ENCODE assay signal across 18 mouse cellular contexts in the genomic region with DNA sequence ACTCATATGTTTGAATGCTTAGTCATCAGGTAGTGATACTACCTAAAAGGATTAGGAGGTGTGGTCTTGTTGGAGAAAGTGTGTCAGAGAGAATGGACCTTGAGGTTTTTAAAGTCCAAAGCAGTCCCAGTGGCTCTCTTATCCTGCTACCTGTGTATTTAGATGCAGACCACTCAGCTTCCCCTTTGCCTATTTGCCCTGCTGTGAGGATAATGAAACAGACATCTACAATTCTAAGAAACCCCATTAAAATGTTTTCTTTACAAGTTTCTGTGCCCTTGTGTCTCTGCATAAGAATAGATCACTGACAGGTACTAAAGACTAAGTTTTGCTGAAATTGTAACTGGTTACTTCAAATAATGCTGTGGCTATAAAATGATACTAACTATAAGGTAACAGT.
A peak's percentile ranks its signal among the peaks of the same experiment; 100 is the strongest.
DNase-seq lines count a peak whose midpoint lies in the region; TF ChIP-seq lines count a peak whose summit lies in the region.
"Had no signal": no experiment of that assay in that cellular context is flagged by ENCODE, and none has a peak within 500 bp of the region (broad histone marks: within the 10 kb centered on the region; RNA-seq: fewer than 3 reads in every experiment).

No protein-coding gene starts in this region.

- H3K4me1 ChIP-seq in ES-E14 (ENCODE audit: control insufficient read depth in 2 of 2, insufficient read depth in 2 of 2, low read length in 2 of 2, poor library complexity in 1 of 2), result no peaks in the 10 kb centered on the region
- H3K4me1 ChIP-seq: embryonic facial prominence, embryonic 10.5 days; embryonic facial prominence, embryonic 12.5 days; forebrain, embryonic 13.5 days; forebrain, embryonic 15.5 days had no signal

- DNase-seq in ES-E14 (ENCODE audit: low read depth, low spot score), result peak; percentile 12
- peak; percentile 7 for DNase-seq in WW6 (ENCODE audit: low read depth, low spot score)
- no peak for DNase-seq in adipocyte (ENCODE audit: low spot score)
- DNase-seq in right cerebral cortex, postnatal 10 days (ENCODE audit: low spot score in 2 of 2), result no peak
- no peak for DNase-seq in cerebellum, adult 18-20 months
- DNase-seq: adrenal gland, adult 2 months; adrenal gland, postnatal 10 days; adrenal gland, postnatal 25 days; cerebellum, adult 11 months; cerebellum, adult 2 months; cerebellum, adult 9-10 months; cerebellum, postnatal 10 days; cerebellum, postnatal 25 days; forebrain, postnatal 0 days had no signal

- no peak overlapping the region for H3K9ac ChIP-seq in ES-E14 (ENCODE audit: insufficient read depth, low read depth, low read length, poor library complexity, severe bottlenecking)
- H3K9ac ChIP-seq: embryonic facial prominence, embryonic 12.5 days; forebrain, embryonic 13.5 days; forebrain, embryonic 15.5 days; forebrain, postnatal 0 days had no signal

- no peaks in the 10 kb centered on the region for H3K36me3 ChIP-seq in ES-E14 (ENCODE audit: control insufficient read depth, insufficient read depth, low read length, poor library complexity, severe bottlenecking)
- H3K36me3 ChIP-seq: embryonic facial prominence, embryonic 10.5 days; embryonic facial prominence, embryonic 12.5 days; forebrain, embryonic 15.5 days had no signal

- in situ Hi-C loops in ES-E14 (cut with MboI; ENCODE audit: low sequenced_read_pairs in 2 of 2, unreplicated experiment in 2 of 2), result no loop called here

- H3K9me3 ChIP-seq in ES-E14 (ENCODE audit: control insufficient read depth, insufficient read depth, low read depth, low read length), result no peaks in the 10 kb centered on the region
- H3K9me3 ChIP-seq: embryonic facial prominence, embryonic 10.5 days; embryonic facial prominence, embryonic 12.5 days; forebrain, embryonic 13.5 days; forebrain, embryonic 15.5 days had no signal

- H3K27ac ChIP-seq in ES-E14 (ENCODE audit: insufficient read depth, low read depth, low read length, poor library complexity, severe bottlenecking), result no peak overlapping the region
- H3K27ac ChIP-seq: embryonic facial prominence, embryonic 10.5 days; embryonic facial prominence, embryonic 12.5 days; forebrain, embryonic 13.5 days; forebrain, embryonic 15.5 days had no signal

- H3K4me3 ChIP-seq in ES-E14 (ENCODE audit: insufficient read depth in 1 of 2, low read depth in 1 of 2, low read length in 2 of 2, poor library complexity in 1 of 2, severe bottlenecking in 1 of 2), result no peak overlapping the region
- H3K4me3 ChIP-seq: embryonic facial prominence, embryonic 10.5 days; embryonic facial prominence, embryonic 12.5 days; forebrain, embryonic 13.5 days; forebrain, embryonic 15.5 days had no signal

TF ChIP-seq in ES-E14, 5 proteins besides CTCF, POLR2A, EP300 and RAD21:
- TF ChIP-seq ZC3H11A (IDR thresholded peaks at IDR 0.05; ENCODE audit: borderline replicate concordance, low read depth, low read length) (no peak), ZNF384 (IDR thresholded peaks at IDR 0.05; ENCODE audit: low read depth, low read length) (no peak), HCFC1 (IDR thresholded peaks at IDR 0.05; ENCODE audit: borderline replicate concordance, insufficient read depth, low read length) (no peak), CHD2 (IDR thresholded peaks at IDR 0.05; ENCODE audit: low read depth, low read length) (no peak), MAFK (IDR thresholded peaks at IDR 0.05; ENCODE audit: insufficient read depth, low read depth, low read length) (no peak)

Comparison
In these comparisons a context has a peak if more than half of its experiments do, and no peak if none do; other contexts are left out.
1. DNase-seq: peak in ES-E14 (single experiment) and WW6 (single experiment); none in adipocyte (single experiment), right cerebral cortex, postnatal 10 days (0 of 2) and cerebellum, adult 18-20 months (0 of 2).